In the genomic region with DNA sequence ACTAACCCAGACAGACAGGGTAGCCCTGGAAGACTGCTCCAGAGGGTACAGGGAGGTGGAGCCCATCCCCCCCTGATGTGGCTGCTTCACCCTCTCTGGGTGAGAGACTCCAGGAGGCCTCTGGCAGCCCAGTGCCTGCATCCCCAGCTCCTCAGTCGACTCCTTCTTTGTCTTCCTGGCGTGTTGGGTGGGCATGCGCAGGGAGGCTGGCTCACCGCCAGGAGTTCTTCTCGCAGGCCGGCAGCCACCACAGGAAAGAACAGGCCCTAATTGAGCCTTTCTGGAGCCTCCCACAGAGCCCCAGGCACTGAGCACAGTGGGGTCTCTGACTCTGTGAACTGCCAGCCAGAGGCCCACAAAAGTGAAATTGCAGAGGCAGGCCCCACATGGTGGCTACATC, we compare ENCODE assay signal across 9 mouse cellular contexts. TPM values are rescaled to one million over a fixed set of nuclear protein-coding genes. Genes with fewer than 3 reads are reported as not detected.
DNase-seq lines count a peak whose midpoint lies in the region; ATAC-seq and TF ChIP-seq lines count a peak whose summit lies in the region.
"Had no signal": no experiment of that assay in that cellular context is flagged by ENCODE, and none has a peak within 500 bp of the region (broad histone marks: within the 10 kb centered on the region; RNA-seq: fewer than 3 reads in every experiment).

No protein-coding gene starts in this region.

- peaks cover 28% of the 10 kb centered on the region for H3K4me1 ChIP-seq in intestine, embryonic 14.5 days (replicated peaks; ENCODE audit: control insufficient read depth, insufficient read depth, low read length)
- H3K4me1 ChIP-seq: liver, embryonic 15.5 days had no signal

- H3K4me3 ChIP-seq in intestine, embryonic 14.5 days (ENCODE audit: low read depth, low read length): no peak overlapping the region
- H3K4me3 ChIP-seq in left cerebral cortex, adult 2 months: no peak overlapping the region
- H3K4me3 ChIP-seq: liver, embryonic 15.5 days had no signal

- DNase-seq in adrenal gland, postnatal 10 days: peak; percentile 79
- peak; percentile 29 to 39 for DNase-seq in gastrocnemius, postnatal 36 days
- DNase-seq in intestine, embryonic 14.5 days (ENCODE audit: low spot score): peak; percentile 89
- DNase-seq in left cerebral cortex, adult 2 months (ENCODE audit: extremely low spot score in 1 of 2, low spot score in 2 of 2): peak; percentile 67 to 84
- peak; percentile 86 to 92 for DNase-seq in lung, postnatal 4 days
- DNase-seq in right cerebral cortex, postnatal 25 days: peak; percentile 76
- no peak for DNase-seq in thymus, postnatal 0 days (ENCODE audit: low spot score)

- intact Hi-C loops in gastrocnemius, postnatal 36 days (cut with DNase I): no loop called here
- intact Hi-C loops in left cerebral cortex, adult 2 months (cut with DNase I): no loop called here

- peak overlapping the region; percentile 95 for H3K27ac ChIP-seq in intestine, embryonic 14.5 days (ENCODE audit: low read depth)
- no peak overlapping the region; the same call in 1 of the 2 replicates for H3K27ac ChIP-seq in left cerebral cortex, adult 2 months
- H3K27ac ChIP-seq: liver, embryonic 15.5 days had no signal

- peak overlapping the region; percentile 40 for H3K9ac ChIP-seq in intestine, embryonic 14.5 days (ENCODE audit: low read length)
- H3K9ac ChIP-seq: liver, embryonic 15.5 days had no signal

- H3K9me3 ChIP-seq in intestine, embryonic 14.5 days (ENCODE audit: control insufficient read depth, low read length): no peaks in the 10 kb centered on the region
- H3K9me3 ChIP-seq: liver, embryonic 15.5 days had no signal

- H3K36me3 ChIP-seq in intestine, embryonic 14.5 days (ENCODE audit: control insufficient read depth, insufficient read depth, low read length): peaks cover 12% of the 10 kb centered on the region; the same call in 1 of the 2 replicates
- H3K36me3 ChIP-seq: liver, embryonic 15.5 days had no signal

- H3K27me3 ChIP-seq in intestine, embryonic 14.5 days (replicated peaks; ENCODE audit: control insufficient read depth, insufficient read depth, low read length): no peaks in the 10 kb centered on the region
- H3K27me3 ChIP-seq: liver, embryonic 15.5 days had no signal

- H3K4me2 ChIP-seq in intestine, embryonic 14.5 days (ENCODE audit: low read length): peak overlapping the region; percentile 25; the same call in 1 of the 2 replicates
- H3K4me2 ChIP-seq: liver, embryonic 15.5 days had no signal

- ATAC-seq in common myeloid progenitor, adult 5-6 weeks (replicated peaks; ENCODE audit: low read depth, poor library complexity, severe bottlenecking): peak; percentile 67
- peak; percentile 68 for ATAC-seq in intestine, embryonic 14.5 days (replicated peaks; ENCODE audit: low FRiP score, low TSS enrichment, low read depth)

- WGBS in intestine, embryonic 14.5 days: 21% methylated on average over 6 of the region's 6 CpGs

- TF ChIP-seq CTCF in left cerebral cortex, adult 2 months (IDR thresholded peaks at IDR 0.05): no peak

RNA-seq across cellular contexts. Expression of a gene that starts 16.0 kb away (rescaled TPM):
- total RNA-seq in adrenal gland, postnatal 10 days (2021): 10 to 100 TPM; 10.6 to 11.5 TPM
- total RNA-seq in common myeloid progenitor, adult 5-6 weeks (2017): 0.37 and 0.39 TPM in 2 replicates
- under 1 TPM; 0.51 to 0.79 TPM for total RNA-seq in gastrocnemius, postnatal 36 days (2021)
- 6.5 and 6.6 TPM in 2 replicates for polyA plus RNA-seq in intestine, embryonic 14.5 days (2014; fragmentation: Nextera tagmentation; extraction: Ambion mirVana)
- 10 to 100 TPM; 15.3 to 18.8 TPM for total RNA-seq in left cerebral cortex, adult 2 months (2021)
- polyA plus RNA-seq in thymus, postnatal 0 days (2015; fragmentation: Nextera tagmentation; extraction: Ambion mirVana): 0.84 and 1.0 TPM in 2 replicates
